Mouse (Mus musculus) c-Kit-positive CD71-positive TER-119-negative erythroid progenitor cells, embryonic 14.5 days (primary cell): Measurements from ENCODE around the gene Tagln2.

ENCODE experiments used
- DNase-seq: peaks from one replicate; pipeline ENCODE4 v3.0.0-alpha.2; 2013; ENCODE audit warnings: low read depth

Gene Tagln2

GRCm38 (mm10) chr1:172526380-172527081 is 26.7 kb downstream of the Tagln2 start:
- DNase-seq: peak; percentile 55

GRCm38 (mm10) chr1:172527431-172527830 is 27.6 kb downstream of the Tagln2 start:
- no peak for DNase-seq

GRCm38 (mm10) chr1:172528701-172529100 is 28.9 kb downstream of the Tagln2 start:
- peak; percentile 56 for DNase-seq

- no peak for DNase-seq
Measured at GRCm38 (mm10) chr1:172530544-172531220, 30.8 kb downstream of the Tagln2 start.

GRCm38 (mm10) chr1:172532551-172532950 is 32.7 kb downstream of the Tagln2 start:
- no peak for DNase-seq

GRCm38 (mm10) chr1:172535116-172535515 is 35.3 kb downstream of the Tagln2 start:
- DNase-seq: no peak

GRCm38 (mm10) chr1:172539827-172540226 is 40.0 kb downstream of the Tagln2 start:
- DNase-seq: no peak

- DNase-seq: no peak
Measured at GRCm38 (mm10) chr1:172540283-172540820, 40.5 kb downstream of the Tagln2 start.

GRCm38 (mm10) chr1:172546062-172546461 is 46.2 kb downstream of the Tagln2 start:
- DNase-seq: no peak

GRCm38 (mm10) chr1:172548501-172548900 is 48.7 kb downstream of the Tagln2 start:
- no peak for DNase-seq

GRCm38 (mm10) chr1:172549314-172549713 is 49.5 kb downstream of the Tagln2 start:
- no peak for DNase-seq

- no peak for DNase-seq
Measured at GRCm38 (mm10) chr1:172549717-172550116, 49.9 kb downstream of the Tagln2 start.

GRCm38 (mm10) chr1:172550551-172550951 is 50.7 kb downstream of the Tagln2 start:
- no peak for DNase-seq

GRCm38 (mm10) chr1:172551009-172551408 is 51.2 kb downstream of the Tagln2 start:
- DNase-seq: no peak

GRCm38 (mm10) chr1:172552623-172553022 is 52.8 kb downstream of the Tagln2 start:
- no peak for DNase-seq

GRCm38 (mm10) chr1:172555638-172556037 is 55.8 kb downstream of the Tagln2 start, which contains the start of gene Vsig8:
Gene Vsig8 (plus strand): TSS chr1:172555938.
- DNase-seq: no peak
